Mouse (Mus musculus) kidney, embryonic 14.5 days (tissue): ENCODE measurements at regions not wholly inside any gene's neighbourhood (a gene's known extent, or its start where the extent isn't known, plus 50 kb on each side); places are given as distances from the start of the nearest gene placed in this dataset.

Experiments
- ATAC-seq: fragments of 200-750 bp; cut with Nextera tagmentation; 2 replicates; pipeline ENCODE4 v1.8.0; 2017; ENCODE audit warnings: moderate number of reproducible peaks, mild to moderate bottlenecking, moderate TSS enrichment, moderate library complexity; ENCODE audit not compliant: low FRiP score, low TSS enrichment
- H3K27ac ChIP-seq: fragments of 300-500 bp; sonication (generic); 2 replicates; pipeline ENCODE4 v1.5.1; 2014; ENCODE audit warnings: low read depth, mild to moderate bottlenecking, low read length, moderate library complexity, mixed read lengths
- H3K27me3 ChIP-seq: fragments of 300-500 bp; sonication (generic); 2 replicates; pipeline ENCODE4 v1.6.1; 2014; ENCODE audit warnings: mild to moderate bottlenecking, low read length; ENCODE audit not compliant: control insufficient read depth, insufficient read depth
- H3K36me3 ChIP-seq: fragments of 300-500 bp; sonication (generic); 2 replicates; pipeline ENCODE4 v1.6.1; 2014; ENCODE audit warnings: low read length, mixed read lengths; ENCODE audit not compliant: control insufficient read depth, insufficient read depth
- H3K4me1 ChIP-seq: fragments of 300-500 bp; sonication (generic); 2 replicates; pipeline ENCODE4 v1.6.1; 2014; ENCODE audit warnings: low read length, mixed read lengths; ENCODE audit not compliant: control insufficient read depth, insufficient read depth
- H3K4me2 ChIP-seq: fragments of 300-500 bp; sonication (generic); replicated peaks from 2 replicates; pipeline ENCODE4 v1.6.1; 2014; ENCODE audit warnings: low read depth, mild to moderate bottlenecking, low read length
- H3K4me3 ChIP-seq: fragments of 300-500 bp; sonication (generic); 2 replicates; pipeline ENCODE4 v1.5.1; 2014; ENCODE audit warnings: mild to moderate bottlenecking, low read length
- H3K9ac ChIP-seq: fragments of 300-500 bp; sonication (generic); 2 replicates; pipeline ENCODE4 v1.6.1; 2014; ENCODE audit warnings: low read depth, mild to moderate bottlenecking, low read length, moderate library complexity
- H3K9me3 ChIP-seq: fragments of 300-500 bp; sonication (generic); 2 replicates; pipeline ENCODE4 v1.6.1; 2016; ENCODE audit warnings: low read length; ENCODE audit not compliant: control insufficient read depth
- WGBS: fragments of 180-500 bp; shearing (Covaris S2); extraction: QIAGEN DNeasy Blood & Tissue Kit; methylation state at CpG from one replicate; pipeline ENCODE4 v1.1.7; 2014; 5-methylcytosine and 5-hydroxymethylcytosine counted together

DNA sequence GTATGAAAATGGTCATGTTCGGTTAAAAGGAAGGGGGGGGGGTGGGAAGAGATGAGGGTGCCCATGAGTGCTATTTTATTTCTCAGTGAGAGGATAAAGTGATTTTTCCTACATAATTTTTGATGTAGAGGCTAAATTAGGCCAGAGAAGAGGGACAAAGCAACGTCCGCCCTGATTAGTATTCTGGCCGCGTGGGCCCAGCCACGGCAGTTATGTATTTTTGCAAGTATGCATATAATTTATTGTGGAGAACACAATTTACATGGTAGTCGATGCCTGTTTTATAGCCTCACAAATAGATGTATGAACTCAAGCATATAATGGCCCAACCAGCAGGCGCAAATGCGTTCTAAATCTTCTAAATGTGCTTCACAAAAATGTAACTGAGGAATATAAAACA is 132.8 kb downstream of the Mrm1 start:
- no peak overlapping the region for H3K9ac ChIP-seq
- no peak overlapping the region for H3K4me2 ChIP-seq
- ATAC-seq: no peak
- no peak overlapping the region for H3K4me3 ChIP-seq
- H3K4me1 ChIP-seq: no peaks in the 10 kb centered on the region
- H3K27ac ChIP-seq: no peak overlapping the region
- no peaks in the 10 kb centered on the region for H3K27me3 ChIP-seq
- no peaks in the 10 kb centered on the region for H3K36me3 ChIP-seq
- H3K9me3 ChIP-seq: no peaks in the 10 kb centered on the region
- 83% methylated on average over 9 of the region's 9 CpGs for WGBS

DNA sequence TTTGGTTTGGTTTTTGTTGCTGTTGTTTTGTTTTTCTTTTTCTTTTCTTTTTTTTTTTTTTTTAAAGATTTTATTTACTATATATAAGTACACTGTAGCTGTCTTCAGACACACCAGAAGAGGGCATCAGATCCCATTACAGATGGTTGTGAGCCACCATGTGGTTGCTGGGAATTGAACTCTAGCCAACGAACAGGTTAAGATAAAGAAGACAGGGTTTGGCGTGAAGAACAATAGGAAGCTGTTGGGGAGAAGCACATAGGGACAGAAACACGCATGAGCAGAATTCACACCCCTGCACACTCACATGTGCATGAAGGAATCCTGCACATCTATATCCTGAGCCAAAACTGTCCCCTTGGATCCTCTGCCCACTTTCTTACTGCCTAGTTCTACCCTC is 135.0 kb downstream of the Mrm1 start:
- no peak overlapping the region for H3K27ac ChIP-seq
- no peaks in the 10 kb centered on the region for H3K9me3 ChIP-seq
- no peaks in the 10 kb centered on the region for H3K27me3 ChIP-seq
- H3K4me2 ChIP-seq: no peak overlapping the region
- whole genome bisulfite sequencing: 87% methylated on average over 3 of the region's 3 CpGs
- no peaks in the 10 kb centered on the region for H3K4me1 ChIP-seq
- H3K9ac ChIP-seq: no peak overlapping the region
- no peak overlapping the region for H3K4me3 ChIP-seq
- ATAC-seq: no peak
- H3K36me3 ChIP-seq: no peaks in the 10 kb centered on the region

DNA sequence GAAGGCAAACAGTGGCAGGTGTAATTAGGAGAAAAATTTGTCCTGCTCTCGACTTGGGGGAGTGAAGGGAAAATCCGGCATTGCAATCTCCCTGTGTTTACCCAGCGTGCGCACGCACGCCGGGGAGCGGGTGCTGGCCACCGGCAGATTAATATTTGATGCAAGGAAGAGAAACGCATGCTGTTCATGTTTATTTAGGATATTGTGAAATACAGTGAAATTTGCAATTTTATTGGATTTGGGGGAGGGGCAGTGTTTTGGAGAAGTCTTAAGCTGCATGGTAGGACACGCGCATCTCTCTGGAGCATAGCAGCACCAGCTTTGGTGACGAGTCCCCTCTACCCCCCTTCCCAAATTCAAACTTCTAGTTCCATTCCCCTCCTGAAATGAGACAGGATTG is 136.4 kb downstream of the Mrm1 start:
- Histone ChIP-seq H3K4me2 (no peak overlapping the region), H3K27me3 (no peaks in the 10 kb centered on the region), H3K9ac (no peak overlapping the region), H3K27ac (no peak overlapping the region), H3K36me3 (no peaks in the 10 kb centered on the region), H3K4me1 (no peaks in the 10 kb centered on the region), H3K4me3 (no peak overlapping the region), H3K9me3 (no peaks in the 10 kb centered on the region)
- 74% methylated on average over 13 of the region's 13 CpGs for WGBS
- no peak for ATAC-seq

DNA sequence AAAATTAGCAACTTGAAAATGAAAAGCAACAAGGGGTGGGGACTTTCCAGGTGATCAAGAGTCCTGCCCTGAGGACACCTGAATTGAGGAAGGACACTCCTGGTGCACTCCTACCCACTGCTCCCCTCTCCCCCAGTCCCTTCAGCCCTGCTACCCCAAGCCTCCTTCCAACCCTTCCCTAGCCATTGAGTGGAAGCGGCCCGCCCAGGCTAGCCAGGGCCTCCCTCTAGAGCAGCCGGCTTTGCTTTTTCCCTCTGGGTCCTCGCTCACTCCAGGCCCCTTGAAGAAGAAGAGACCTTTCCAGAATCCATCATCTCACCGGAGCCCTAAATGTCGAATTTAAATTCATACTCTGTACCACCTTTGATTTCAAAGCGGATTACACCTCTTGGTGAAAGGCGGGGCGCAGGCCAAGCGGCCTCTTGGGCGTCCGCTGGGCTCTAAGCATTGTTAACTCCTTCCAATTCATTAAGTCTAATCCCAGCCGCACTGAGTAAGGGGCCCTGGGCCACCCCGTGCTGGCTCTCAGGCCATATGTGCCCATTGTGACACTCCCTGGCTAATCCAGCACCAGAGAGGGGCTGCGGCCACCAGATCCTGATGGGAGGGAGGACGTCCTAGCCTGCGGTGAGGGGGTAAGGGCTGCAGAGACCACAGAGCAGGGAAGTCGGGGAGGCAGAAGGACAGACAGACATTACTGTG is 142.8 kb downstream of the Mrm1 start:
- Histone ChIP-seq H3K36me3 (no peaks in the 10 kb centered on the region), H3K4me1 (peaks cover 12% of the 10 kb centered on the region; the same call in 1 of the 2 replicates), H3K9me3 (no peaks in the 10 kb centered on the region), H3K27ac (no peak overlapping the region), H3K9ac (no peak overlapping the region), H3K27me3 (no peaks in the 10 kb centered on the region), H3K4me2 (no peak overlapping the region), H3K4me3 (no peak overlapping the region)
- 47% methylated on average over 18 of the region's 18 CpGs for WGBS
- ATAC-seq: no peak

DNA sequence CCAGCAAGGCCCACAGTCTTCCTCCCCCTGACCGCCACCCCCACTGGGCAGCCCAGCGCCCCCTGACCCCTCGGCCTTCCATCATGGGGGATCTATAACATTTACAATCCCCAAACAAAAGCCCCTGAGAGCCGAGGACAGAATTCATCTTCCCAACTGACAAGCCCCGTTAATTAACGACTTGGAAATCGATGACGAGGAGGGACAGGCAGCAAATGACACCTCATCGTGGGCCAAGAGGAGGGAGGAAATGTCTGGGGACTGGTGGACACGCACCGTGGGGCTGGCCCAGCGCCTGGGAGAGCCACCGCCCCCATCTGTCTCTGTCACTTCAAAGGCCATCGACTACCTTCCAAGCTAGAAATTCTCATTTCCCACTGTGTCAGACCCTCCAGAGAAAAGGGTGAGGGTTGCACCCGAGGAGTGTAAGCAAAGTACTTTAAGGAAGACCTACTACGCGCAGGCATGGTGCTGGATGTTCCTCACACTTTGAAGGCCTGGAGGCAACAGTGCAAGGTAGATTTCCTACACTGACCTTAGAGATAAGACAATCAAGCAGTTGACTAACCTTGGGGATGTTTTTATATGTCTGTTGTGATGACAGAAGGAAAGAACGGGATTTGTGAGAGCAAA is 146.4 kb downstream of the Mrm1 start:
- Histone ChIP-seq H3K4me3 (no peak overlapping the region), H3K9ac (no peak overlapping the region), H3K36me3 (no peaks in the 10 kb centered on the region), H3K4me1 (peaks cover 14% of the 10 kb centered on the region; the same call in 1 of the 2 replicates), H3K27me3 (no peaks in the 10 kb centered on the region), H3K9me3 (no peaks in the 10 kb centered on the region), H3K4me2 (no peak overlapping the region), H3K27ac (no peak overlapping the region)
- WGBS: 21% methylated on average over 18 of the region's 18 CpGs
- ATAC-seq: no peak

DNA sequence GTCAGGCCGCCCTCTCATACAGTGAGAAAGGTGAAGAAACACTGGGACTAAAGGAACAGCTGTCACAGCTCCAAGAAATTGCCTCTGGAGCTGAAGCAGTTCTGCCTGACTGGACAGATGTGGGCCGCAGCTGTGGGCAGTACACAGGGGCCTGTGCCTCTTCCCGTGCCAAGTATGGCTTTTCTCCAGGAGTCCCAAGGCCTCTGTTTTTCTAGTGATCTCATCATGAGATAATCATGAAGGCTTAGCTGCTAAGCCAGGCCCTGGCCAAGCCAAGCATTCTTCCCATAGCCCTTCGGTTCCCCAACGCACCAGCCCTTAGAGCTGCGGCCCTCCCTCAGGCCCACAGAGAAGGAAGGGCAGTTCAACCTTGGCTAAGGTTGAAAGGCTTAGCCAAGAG is 146.2 kb upstream of the Lhx1 start:
- H3K4me1 ChIP-seq: peaks cover 14% of the 10 kb centered on the region; the same call in 1 of the 2 replicates
- H3K27me3 ChIP-seq: no peaks in the 10 kb centered on the region
- no peak overlapping the region; the same call in 1 of the 2 replicates for H3K27ac ChIP-seq
- no peaks in the 10 kb centered on the region for H3K9me3 ChIP-seq
- 39% methylated on average over 6 of the region's 6 CpGs for WGBS
- no peak overlapping the region for H3K9ac ChIP-seq
- peak; percentile 72; the same call in 1 of the 2 replicates for ATAC-seq
- H3K36me3 ChIP-seq: no peaks in the 10 kb centered on the region
- no peak overlapping the region for H3K4me3 ChIP-seq
- no peak overlapping the region for H3K4me2 ChIP-seq

DNA sequence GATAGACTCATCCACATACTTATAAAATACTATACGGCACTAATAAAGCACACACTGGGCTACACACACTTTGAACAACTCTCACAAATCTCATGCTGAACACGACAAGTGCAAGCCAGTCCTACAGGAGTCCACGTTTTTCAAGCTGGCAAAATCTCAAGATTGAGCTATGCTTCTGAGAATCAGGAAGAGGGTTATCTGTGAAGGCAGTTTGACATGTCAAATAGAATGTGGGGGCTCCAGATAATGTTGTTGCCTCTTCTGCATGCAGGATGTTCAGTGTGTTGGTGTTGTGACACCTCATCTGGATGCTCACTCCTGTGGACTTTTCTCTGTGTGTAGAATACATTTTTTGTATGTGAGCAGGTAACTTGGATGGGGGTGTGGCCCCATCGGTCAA is 142.4 kb upstream of the Lhx1 start:
- Histone ChIP-seq H3K9me3 (no peaks in the 10 kb centered on the region), H3K27ac (no peak overlapping the region), H3K27me3 (no peaks in the 10 kb centered on the region), H3K4me1 (peaks cover 9% of the 10 kb centered on the region; the same call in 1 of the 2 replicates), H3K36me3 (no peaks in the 10 kb centered on the region), H3K9ac (no peak overlapping the region), H3K4me2 (no peak overlapping the region), H3K4me3 (no peak overlapping the region)
- 83% methylated on average over 4 of the region's 4 CpGs for WGBS
- ATAC-seq: no peak

DNA sequence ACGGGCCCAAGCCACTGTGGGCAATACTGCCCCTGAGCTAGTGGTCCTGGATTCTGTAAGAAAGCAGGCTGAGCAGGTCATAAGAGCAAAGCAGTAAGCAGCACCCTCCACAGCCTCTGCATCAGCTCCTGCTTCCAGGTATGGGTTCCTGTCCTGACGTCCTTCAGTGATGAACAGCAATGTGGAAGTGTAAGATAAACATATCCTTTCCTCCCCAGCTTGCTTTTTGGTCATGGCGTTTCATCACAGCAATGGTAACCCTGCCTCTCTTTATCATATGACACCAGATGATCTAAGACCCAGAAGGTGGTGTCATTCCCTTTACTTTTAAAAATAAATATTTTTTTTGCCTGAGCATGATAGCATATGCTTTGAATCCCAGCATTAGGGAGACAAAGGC is 138.9 kb upstream of the Lhx1 start:
- H3K4me1 ChIP-seq: peaks cover 20% of the 10 kb centered on the region
- WGBS: 61% methylated on average over 3 of the region's 3 CpGs
- no peaks in the 10 kb centered on the region for H3K9me3 ChIP-seq
- H3K27me3 ChIP-seq: no peaks in the 10 kb centered on the region
- no peaks in the 10 kb centered on the region for H3K36me3 ChIP-seq
- no peak for ATAC-seq
- H3K4me2 ChIP-seq: no peak overlapping the region
- H3K9ac ChIP-seq: no peak overlapping the region
- no peak overlapping the region for H3K4me3 ChIP-seq
- no peak overlapping the region for H3K27ac ChIP-seq

DNA sequence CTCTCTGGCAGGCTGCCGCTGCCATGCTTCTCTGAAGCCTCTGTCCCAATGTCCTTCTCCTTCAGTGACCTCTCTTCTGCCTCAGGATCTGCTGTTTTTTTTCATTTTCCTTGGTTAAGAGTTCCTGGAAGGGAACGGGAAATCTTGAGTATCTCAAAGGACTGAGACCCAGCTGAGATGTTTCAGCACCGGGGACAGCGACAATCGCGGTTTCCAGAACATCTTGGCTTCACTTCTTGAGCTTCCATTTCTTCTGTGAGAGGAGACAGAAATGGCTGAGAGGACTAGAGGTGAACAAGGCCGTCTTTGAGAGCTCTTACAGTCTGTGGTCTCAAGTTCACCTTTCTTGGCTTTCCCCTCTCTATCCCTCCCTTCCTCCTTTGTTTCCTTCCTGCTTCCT is 136.6 kb upstream of the Lhx1 start:
- Histone ChIP-seq H3K27ac (no peak overlapping the region), H3K36me3 (no peaks in the 10 kb centered on the region), H3K9ac (no peak overlapping the region), H3K27me3 (no peaks in the 10 kb centered on the region), H3K4me3 (no peak overlapping the region), H3K4me1 (peaks cover 30% of the 10 kb centered on the region), H3K9me3 (no peaks in the 10 kb centered on the region), H3K4me2 (no peak overlapping the region)
- no peak for ATAC-seq
- WGBS: 6% methylated on average over 7 of the region's 7 CpGs
